Comparison of ENCODE assay signal across 28 mouse cellular contexts in the genomic region with DNA sequence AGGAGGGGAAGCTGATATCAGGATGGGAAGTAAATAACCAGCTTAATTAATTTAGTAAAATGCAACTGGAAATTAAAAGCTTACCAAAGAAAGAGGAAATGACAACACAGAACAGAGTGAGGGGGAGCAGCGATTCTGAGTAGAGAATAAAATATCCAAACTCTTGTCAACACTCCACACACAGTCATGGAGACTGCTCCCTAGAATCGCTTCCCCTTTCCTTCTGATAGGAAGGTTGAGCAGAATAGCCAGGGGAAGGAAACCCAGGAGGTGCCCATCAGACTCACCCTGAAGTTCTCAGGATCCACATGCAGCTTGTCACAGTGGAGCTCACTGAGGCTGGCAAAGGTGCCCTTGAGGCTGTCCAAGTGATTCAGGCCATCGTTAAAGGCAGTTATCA. TPM values are rescaled to one million over a fixed set of nuclear protein-coding genes. Genes with fewer than 3 reads are reported as not detected.
DNase-seq lines count a peak whose midpoint lies in the region; ATAC-seq and TF ChIP-seq lines count a peak whose summit lies in the region.
"Not testable (repeated sequence)": the region's sequence is repeated elsewhere in the genome, so short reads cannot be mapped to it uniquely, and the experiment has no call there.
"Had no signal": no experiment of that assay in that cellular context is flagged by ENCODE, and none has a peak within 500 bp of the region (broad histone marks: within the 10 kb centered on the region; RNA-seq: fewer than 3 reads in every experiment).

No protein-coding gene starts in this region.

- H3K4me3 ChIP-seq in heart, embryonic 12.5 days; lung, postnatal 0 days (ENCODE audit: low read depth, low read length): not testable (repeated sequence)
- peak overlapping the region; percentile 60 for H3K4me3 ChIP-seq in liver, embryonic 13.5 days (replicated peaks)
- H3K4me3 ChIP-seq in liver, embryonic 16.5 days (ENCODE audit: low read depth, low read length), result peak overlapping the region; percentile 58

- ATAC-seq in common myeloid progenitor, adult 5-6 weeks (replicated peaks; ENCODE audit: low read depth, poor library complexity, severe bottlenecking), result peak; percentile 62
- ATAC-seq in heart, embryonic 12.5 days (ENCODE audit: insufficient number of reproducible peaks, low FRiP score), result 0 out of 2 replicates have a peak, but pooled peaks have one; percentile 4
- ATAC-seq in liver, embryonic 13.5 days (ENCODE audit: low read depth); liver, embryonic 16.5 days (ENCODE audit: low read depth): not testable (repeated sequence)
- ATAC-seq in lung, postnatal 0 days, result peak; percentile 19; the same call in 1 of the 2 replicates
- ATAC-seq in monocyte, adult 5-6 weeks (replicated peaks; ENCODE audit: insufficient number of reproducible peaks, low FRiP score, low TSS enrichment, poor library complexity, severe bottlenecking), result peak; percentile 22; the same call in 1 of the 2 replicates

- not testable (repeated sequence) for H3K36me3 ChIP-seq in heart, embryonic 12.5 days; liver, embryonic 13.5 days; liver, embryonic 16.5 days (ENCODE audit: control insufficient read depth, insufficient read depth); lung, postnatal 0 days (ENCODE audit: insufficient read depth, low read length)

- no CpG with 5 or more reads among the region's 3 CpGs for WGBS in heart, embryonic 12.5 days
- no CpG with 5 or more reads among the region's 3 CpGs for WGBS in liver, embryonic 13.5 days (ENCODE audit: insufficient replicate concordance)
- no CpG with 5 or more reads among the region's 3 CpGs for WGBS in liver, embryonic 16.5 days (ENCODE audit: insufficient replicate concordance)
- no CpG with 5 or more reads among the region's 3 CpGs for WGBS in lung, postnatal 0 days

- TF ChIP-seq EP300 in lung, postnatal 0 days (IDR thresholded peaks at IDR 0.05), result not testable (repeated sequence)

- DNase-seq in liver, embryonic 13.5 days; lung, postnatal 0 days (ENCODE audit: low spot score): not testable (repeated sequence)

- H3K9me3 ChIP-seq in heart, embryonic 12.5 days (replicated peaks); liver, embryonic 13.5 days (replicated peaks); liver, embryonic 16.5 days (replicated peaks; ENCODE audit: control insufficient read depth, low read length); lung, postnatal 0 days (ENCODE audit: low read length): not testable (repeated sequence)

- H3K4me2 ChIP-seq in heart, embryonic 12.5 days; liver, embryonic 16.5 days (ENCODE audit: low read depth, low read length); lung, postnatal 0 days (replicated peaks; ENCODE audit: low read depth, low read length): not testable (repeated sequence)
- H3K4me2 ChIP-seq in liver, embryonic 13.5 days, result peak overlapping the region; percentile 43; the same call in 1 of the 2 replicates

- H3K27ac ChIP-seq in heart, embryonic 12.5 days (ENCODE audit: poor library complexity, severe bottlenecking); lung, postnatal 0 days (ENCODE audit: low read length): not testable (repeated sequence)
- H3K27ac ChIP-seq in liver, embryonic 13.5 days, result peak overlapping the region; percentile 96
- peak overlapping the region; percentile 94 for H3K27ac ChIP-seq in liver, embryonic 16.5 days (ENCODE audit: low read length)

- not testable (repeated sequence) for H3K27me3 ChIP-seq in heart, embryonic 12.5 days (replicated peaks); liver, embryonic 13.5 days; liver, embryonic 16.5 days (ENCODE audit: control insufficient read depth, insufficient read depth, low read depth, low read length); lung, postnatal 0 days (replicated peaks; ENCODE audit: insufficient read depth, low read length)

- TF ChIP-seq CTCF in lung, postnatal 0 days (IDR thresholded peaks at IDR 0.05), result not testable (repeated sequence)

- not testable (repeated sequence) for H3K9ac ChIP-seq in heart, embryonic 12.5 days; liver, embryonic 13.5 days; lung, postnatal 0 days (replicated peaks; ENCODE audit: low read depth)
- H3K9ac ChIP-seq in liver, embryonic 16.5 days (ENCODE audit: low read depth, low read length), result peak overlapping the region; percentile 61

- not testable (repeated sequence) for H3K4me1 ChIP-seq in heart, embryonic 12.5 days (replicated peaks); liver, embryonic 16.5 days (ENCODE audit: control insufficient read depth, low read depth, low read length); lung, postnatal 0 days (ENCODE audit: insufficient read depth, low read depth, low read length)
- peaks cover 29% of the 10 kb centered on the region for H3K4me1 ChIP-seq in liver, embryonic 13.5 days (replicated peaks)

RNA-seq across cellular contexts. Expression of a gene that starts 0.6 kb away (rescaled TPM):
- 13.0 and 18.6 TPM in 2 replicates for total RNA-seq in common myeloid progenitor, adult 5-6 weeks (2017)
- polyA plus RNA-seq in heart, embryonic 12.5 days (2016; fragmentation: Nextera tagmentation; extraction: Ambion mirVana), result 3,072 and 3,403 TPM in 2 replicates
- polyA plus RNA-seq in liver, embryonic 13.5 days (2015; fragmentation: Nextera tagmentation; extraction: Ambion mirVana), result 49,070 and 53,102 TPM in 2 replicates
- 43,947 and 47,652 TPM in 2 replicates for polyA plus RNA-seq in liver, embryonic 16.5 days (2015; fragmentation: Nextera tagmentation; extraction: Ambion mirVana)
- 4,793 and 5,487 TPM in 2 replicates for polyA plus RNA-seq in lung, postnatal 0 days (2015; fragmentation: Nextera tagmentation; extraction: Ambion mirVana)
- total RNA-seq in monocyte, adult 5-6 weeks (2017), result 142 to 1,259 TPM (median 1,026 TPM) in 3 replicates
- total RNA-seq: ES-E14 had no signal

RNA-seq across cellular contexts. Expression of a gene that starts 14.7 kb away (rescaled TPM):
- 16.6 and 33.2 TPM in 2 replicates for total RNA-seq in common myeloid progenitor, adult 5-6 weeks (2017)
- polyA plus RNA-seq in heart, embryonic 12.5 days (2016; fragmentation: Nextera tagmentation; extraction: Ambion mirVana), result 2,689 and 3,022 TPM in 2 replicates
- polyA plus RNA-seq in liver, embryonic 13.5 days (2015; fragmentation: Nextera tagmentation; extraction: Ambion mirVana), result 91,050 and 104,119 TPM in 2 replicates
- polyA plus RNA-seq in liver, embryonic 16.5 days (2015; fragmentation: Nextera tagmentation; extraction: Ambion mirVana), result 113,562 and 115,549 TPM in 2 replicates
- polyA plus RNA-seq in lung, postnatal 0 days (2015; fragmentation: Nextera tagmentation; extraction: Ambion mirVana), result 19,829 and 23,579 TPM in 2 replicates
- total RNA-seq in monocyte, adult 5-6 weeks (2017), result 710 to 7,610 TPM (median 7,195 TPM) in 3 replicates
- total RNA-seq: ES-E14 had no signal

RNA-seq across cellular contexts. Expression of a gene that starts 21.5 kb away (rescaled TPM):
- total RNA-seq in common myeloid progenitor, adult 5-6 weeks (2017), result not detected in 2 replicates
- polyA plus RNA-seq in heart, embryonic 12.5 days (2016; fragmentation: Nextera tagmentation; extraction: Ambion mirVana), result not detected in 2 replicates
- polyA plus RNA-seq in liver, embryonic 13.5 days (2015; fragmentation: Nextera tagmentation; extraction: Ambion mirVana), result not detected in 2 replicates
- not detected in 2 replicates for polyA plus RNA-seq in liver, embryonic 16.5 days (2015; fragmentation: Nextera tagmentation; extraction: Ambion mirVana)
- not detected in 2 replicates for polyA plus RNA-seq in lung, postnatal 0 days (2015; fragmentation: Nextera tagmentation; extraction: Ambion mirVana)
- not detected in 3 replicates for total RNA-seq in monocyte, adult 5-6 weeks (2017)
- total RNA-seq: adrenal gland, adult 8-10 months; adrenal gland, postnatal 25 days; ES-E14; forebrain, postnatal 0 days; gastrocnemius, adult 2 months; gastrocnemius, postnatal 14 days; gastrocnemius, postnatal 4 days; heart, adult 18-20 months; heart, postnatal 14 days; heart, postnatal 4 days; hindbrain, postnatal 0 days had no signal
- polyA plus RNA-seq: activated CD4-positive, CD25-positive, alpha-beta regulatory T cell, adult 4 months; brain, embryonic 14.5 days; embryonic facial prominence, embryonic 11.5 days; embryonic facial prominence, embryonic 14.5 days; forebrain, embryonic 11.5 days; forebrain, embryonic 14.5 days; forebrain, postnatal 0 days; frontal cortex, adult 2 months; heart, embryonic 13.5 days; heart, embryonic 16.5 days; hindbrain, embryonic 11.5 days; hindbrain, embryonic 14.5 days; hindbrain, postnatal 0 days had no signal

RNA-seq across cellular contexts. Expression of a gene that starts 27.2 kb away (rescaled TPM):
- total RNA-seq in common myeloid progenitor, adult 5-6 weeks (2017), result not detected in 2 replicates
- 0.50 and 0.56 TPM in 2 replicates for polyA plus RNA-seq in heart, embryonic 12.5 days (2016; fragmentation: Nextera tagmentation; extraction: Ambion mirVana)
- polyA plus RNA-seq in liver, embryonic 13.5 days (2015; fragmentation: Nextera tagmentation; extraction: Ambion mirVana), result 0.32 and 0.36 TPM in 2 replicates
- 0.22 TPM in 1 of 2 replicates, not detected in the other for polyA plus RNA-seq in liver, embryonic 16.5 days (2015; fragmentation: Nextera tagmentation; extraction: Ambion mirVana)
- not detected in 2 replicates for polyA plus RNA-seq in lung, postnatal 0 days (2015; fragmentation: Nextera tagmentation; extraction: Ambion mirVana)
- not detected in 3 replicates for total RNA-seq in monocyte, adult 5-6 weeks (2017)
- total RNA-seq: adrenal gland, adult 8-10 months; adrenal gland, postnatal 25 days; ES-E14; forebrain, postnatal 0 days; gastrocnemius, adult 2 months; gastrocnemius, postnatal 14 days; gastrocnemius, postnatal 4 days; heart, adult 18-20 months; heart, postnatal 14 days; heart, postnatal 4 days; hindbrain, postnatal 0 days had no signal
- polyA plus RNA-seq: activated CD4-positive, CD25-positive, alpha-beta regulatory T cell, adult 4 months; brain, embryonic 14.5 days; embryonic facial prominence, embryonic 11.5 days; embryonic facial prominence, embryonic 14.5 days; forebrain, embryonic 11.5 days; forebrain, embryonic 14.5 days; forebrain, postnatal 0 days; frontal cortex, adult 2 months; heart, embryonic 13.5 days; heart, embryonic 16.5 days; hindbrain, embryonic 11.5 days; hindbrain, embryonic 14.5 days; hindbrain, postnatal 0 days had no signal

RNA-seq across cellular contexts. Expression of a gene that starts 29.8 kb away (rescaled TPM):
- total RNA-seq in common myeloid progenitor, adult 5-6 weeks (2017), result not detected in 2 replicates
- 2,015 and 2,280 TPM in 2 replicates for polyA plus RNA-seq in heart, embryonic 12.5 days (2016; fragmentation: Nextera tagmentation; extraction: Ambion mirVana)
- 367 and 436 TPM in 2 replicates for polyA plus RNA-seq in liver, embryonic 13.5 days (2015; fragmentation: Nextera tagmentation; extraction: Ambion mirVana)
- 24.9 and 31.8 TPM in 2 replicates for polyA plus RNA-seq in liver, embryonic 16.5 days (2015; fragmentation: Nextera tagmentation; extraction: Ambion mirVana)
- polyA plus RNA-seq in lung, postnatal 0 days (2015; fragmentation: Nextera tagmentation; extraction: Ambion mirVana), result 0.27 TPM in 1 of 2 replicates, not detected in the other
- not detected in 3 replicates for total RNA-seq in monocyte, adult 5-6 weeks (2017)
- total RNA-seq: adrenal gland, adult 8-10 months; adrenal gland, postnatal 25 days; ES-E14; forebrain, postnatal 0 days; gastrocnemius, adult 2 months; gastrocnemius, postnatal 14 days; gastrocnemius, postnatal 4 days; heart, adult 18-20 months; heart, postnatal 14 days; heart, postnatal 4 days; hindbrain, postnatal 0 days had no signal
- polyA plus RNA-seq: activated CD4-positive, CD25-positive, alpha-beta regulatory T cell, adult 4 months; forebrain, postnatal 0 days; hindbrain, postnatal 0 days had no signal
